Mouse (Mus musculus) frontal cortex, postnatal 10 days (tissue): ENCODE measurements at regions not wholly inside any gene's neighbourhood (a gene's known extent, or its start where the extent isn't known, plus 50 kb on each side); places are given as distances from the start of the nearest gene placed in this dataset.

Experiments used
- DNase-seq, 2 experiments: peaks; one replicate each; pipeline ENCODE4 v3.0.0; 2022; ENCODE audit warnings: low spot score in 2 of 2, mixed read lengths in 1 of 2

GRCm38 (mm10) chr10:56892666-56893209, 515.6 kb downstream of the Gja1 start:
- DNase-seq: no peak

DNA sequence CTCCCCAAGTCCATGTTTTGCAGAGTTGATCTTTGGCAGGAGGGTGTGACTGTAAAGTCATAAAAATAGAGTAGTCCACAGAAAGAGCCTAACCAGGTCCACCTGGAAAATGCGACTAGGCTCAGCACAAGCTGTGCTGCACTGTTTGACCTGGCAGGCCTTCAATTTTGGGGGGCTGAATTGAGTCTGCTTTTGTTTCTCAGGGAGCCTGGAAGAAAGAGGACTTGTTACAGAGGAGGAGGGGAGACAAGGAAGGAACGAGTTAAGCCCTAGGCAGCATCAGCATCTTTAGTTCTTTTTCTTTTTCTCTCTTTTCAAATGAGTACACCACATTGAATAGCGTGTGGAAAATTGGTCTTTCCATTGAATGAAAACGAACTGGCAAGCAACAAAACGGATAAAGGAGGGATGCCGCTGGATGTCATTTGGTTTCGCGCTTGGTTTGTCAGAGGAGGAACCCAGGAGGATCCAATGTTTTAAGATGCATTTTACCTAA, 516.1 kb downstream of the Gja1 start:
- DNase-seq: peak; percentile 32 to 47

- DNase-seq: peak; percentile 11 to 40
Observed at GRCm38 (mm10) chr10:56899640-56900274, 522.6 kb downstream of the Gja1 start.

DNA sequence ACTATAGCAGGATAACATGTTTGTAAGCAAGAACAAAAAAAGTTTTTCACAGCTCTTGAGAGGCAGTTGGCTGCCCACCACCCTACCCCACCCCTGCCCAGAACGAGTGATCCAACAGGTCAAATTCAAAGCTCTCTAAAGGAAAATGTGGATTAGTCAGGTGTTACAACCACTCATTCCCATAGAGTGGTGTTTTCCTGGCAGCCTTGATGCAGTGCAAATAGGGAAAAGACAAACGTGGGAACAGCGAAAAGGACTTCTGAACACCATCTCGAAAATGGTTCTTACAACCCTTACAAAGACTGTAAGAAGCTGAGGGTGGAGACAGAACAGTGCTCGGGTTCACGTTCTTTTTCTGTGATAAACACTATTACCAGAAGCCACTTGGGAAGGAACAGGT, 523.8 kb downstream of the Gja1 start:
- DNase-seq: no peak

- no peak for DNase-seq
Observed at GRCm38 (mm10) chr10:56912711-56913110, 535.6 kb downstream of the Gja1 start.

- DNase-seq: no peak
Observed at GRCm38 (mm10) chr10:56914103-56914502, 537.0 kb downstream of the Gja1 start.

GRCm38 (mm10) chr10:56918412-56918811, 541.3 kb downstream of the Gja1 start:
- DNase-seq: no peak

DNA sequence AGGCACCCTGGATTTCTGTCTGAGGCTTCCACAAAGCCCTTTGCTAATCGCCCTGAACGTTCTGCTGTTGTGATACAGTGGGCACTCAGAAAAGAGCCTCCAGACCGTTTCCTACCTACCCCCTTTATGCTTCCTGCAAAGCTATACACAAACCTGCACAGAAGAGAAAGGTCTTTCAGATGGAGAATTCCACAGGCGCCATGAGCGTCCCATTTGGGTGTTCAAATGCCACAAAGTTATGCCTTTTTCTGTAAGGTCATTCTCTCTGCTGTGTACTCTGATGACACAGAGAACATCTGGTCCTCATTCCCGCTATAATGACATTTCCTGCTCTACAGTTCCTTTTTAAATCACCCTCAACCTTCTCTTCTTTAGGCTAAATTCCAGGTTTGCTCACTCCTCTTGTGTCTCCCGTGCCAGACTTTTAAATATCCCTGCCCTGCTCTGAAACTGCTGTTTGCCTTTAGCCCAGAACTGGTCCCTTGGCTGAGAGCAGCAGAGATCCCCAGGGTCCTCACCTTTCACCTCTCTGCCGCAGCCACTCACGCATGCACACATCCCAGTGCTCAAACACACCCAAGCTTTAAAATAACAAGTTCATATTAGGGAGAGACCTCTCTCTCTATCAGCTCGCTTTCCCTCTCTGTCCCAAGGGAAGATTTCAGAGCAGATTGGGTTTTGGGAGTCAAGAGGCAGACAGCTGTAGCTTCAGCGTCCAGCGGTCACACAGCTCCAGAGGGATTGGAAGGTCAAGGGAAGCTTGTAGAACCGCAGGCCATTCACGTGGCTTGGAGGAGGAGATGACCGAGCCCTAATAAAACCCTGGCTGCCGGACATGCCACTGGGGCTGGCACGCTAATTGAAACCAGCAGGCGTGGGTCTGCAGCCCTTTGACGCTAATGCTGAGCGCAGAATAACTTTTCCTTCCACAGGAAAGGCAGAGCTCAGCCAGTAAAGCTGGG, 543.9 kb downstream of the Gja1 start:
- peak in 1 of 2 experiments; percentile 8 for DNase-seq

DNA sequence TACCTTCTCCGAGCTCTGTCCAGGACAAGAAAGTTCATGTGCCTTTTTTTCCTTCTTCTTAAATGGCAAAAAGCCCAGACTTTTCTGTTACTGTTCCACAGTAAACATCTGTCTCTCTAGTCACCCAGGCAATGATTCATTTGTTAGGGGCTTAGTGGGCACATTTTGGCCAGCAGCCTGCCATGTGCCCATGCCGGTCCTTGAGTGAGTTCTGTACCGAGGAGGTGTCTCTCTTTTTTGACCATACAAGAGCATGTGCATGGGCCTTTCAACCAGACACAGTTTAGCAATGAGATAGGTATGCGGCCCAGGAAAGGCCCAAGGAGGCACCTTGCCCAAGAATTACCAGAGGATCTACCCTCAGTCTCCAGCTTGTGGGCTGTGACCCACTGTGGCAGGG, 551.0 kb upstream of the Hsf2 start:
- peak in 1 of 2 experiments; percentile 3 for DNase-seq

- DNase-seq: no peak
Observed at GRCm38 (mm10) chr10:56941972-56942371, 544.2 kb upstream of the Hsf2 start.

- DNase-seq: no peak
Observed at GRCm38 (mm10) chr10:56944434-56945145, 541.6 kb upstream of the Hsf2 start.

- DNase-seq: no peak
Observed at GRCm38 (mm10) chr10:56956728-56957127, 529.5 kb upstream of the Hsf2 start.

- DNase-seq: no peak
Observed at GRCm38 (mm10) chr10:56962096-56962807, 523.9 kb upstream of the Hsf2 start.

GRCm38 (mm10) chr10:56963215-56963614, 523.0 kb upstream of the Hsf2 start:
- DNase-seq: no peak

- DNase-seq: no peak
Observed at GRCm38 (mm10) chr10:56968913-56969312, 517.3 kb upstream of the Hsf2 start.

GRCm38 (mm10) chr10:56974812-56975211, 511.4 kb upstream of the Hsf2 start:
- DNase-seq: no peak

DNA sequence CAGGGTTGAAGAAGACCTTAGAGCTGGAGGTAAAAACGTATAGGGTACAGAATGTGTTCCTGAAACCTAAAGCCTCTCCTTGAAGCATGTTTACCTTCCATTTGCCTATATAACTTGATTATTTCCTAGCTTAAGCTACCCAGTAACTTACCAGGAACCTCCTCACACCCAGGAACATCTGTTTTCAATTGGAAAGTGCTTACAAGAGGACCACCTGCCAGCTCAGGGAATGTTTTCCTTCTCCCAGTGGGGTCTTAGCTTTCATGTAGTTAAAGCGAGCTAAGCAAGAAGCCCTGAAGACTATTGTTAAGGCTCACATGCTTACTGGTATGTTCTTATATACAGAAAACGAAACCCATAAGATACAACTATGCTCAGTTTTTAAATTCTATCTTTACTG, 506.6 kb upstream of the Hsf2 start:
- DNase-seq: no peak

DNA sequence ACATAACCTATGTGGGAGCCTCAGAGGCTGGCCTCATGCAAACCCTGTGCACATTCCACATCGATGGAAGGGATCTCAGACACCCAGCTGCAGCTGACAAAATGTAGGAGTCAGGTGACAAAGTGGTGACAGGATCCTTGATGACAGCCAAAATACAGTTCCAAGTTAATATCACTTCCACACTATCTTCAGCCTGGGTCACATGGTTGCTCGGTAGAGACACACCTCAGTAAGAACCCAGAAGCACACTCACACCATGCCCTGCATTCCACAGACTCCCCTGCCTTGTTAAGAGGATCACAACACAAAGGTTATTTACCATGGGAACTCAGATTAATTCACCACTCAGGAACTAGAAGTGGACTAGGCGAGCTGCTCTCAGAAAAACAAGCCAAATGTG, 505.4 kb upstream of the Hsf2 start:
- DNase-seq: no peak

DNA sequence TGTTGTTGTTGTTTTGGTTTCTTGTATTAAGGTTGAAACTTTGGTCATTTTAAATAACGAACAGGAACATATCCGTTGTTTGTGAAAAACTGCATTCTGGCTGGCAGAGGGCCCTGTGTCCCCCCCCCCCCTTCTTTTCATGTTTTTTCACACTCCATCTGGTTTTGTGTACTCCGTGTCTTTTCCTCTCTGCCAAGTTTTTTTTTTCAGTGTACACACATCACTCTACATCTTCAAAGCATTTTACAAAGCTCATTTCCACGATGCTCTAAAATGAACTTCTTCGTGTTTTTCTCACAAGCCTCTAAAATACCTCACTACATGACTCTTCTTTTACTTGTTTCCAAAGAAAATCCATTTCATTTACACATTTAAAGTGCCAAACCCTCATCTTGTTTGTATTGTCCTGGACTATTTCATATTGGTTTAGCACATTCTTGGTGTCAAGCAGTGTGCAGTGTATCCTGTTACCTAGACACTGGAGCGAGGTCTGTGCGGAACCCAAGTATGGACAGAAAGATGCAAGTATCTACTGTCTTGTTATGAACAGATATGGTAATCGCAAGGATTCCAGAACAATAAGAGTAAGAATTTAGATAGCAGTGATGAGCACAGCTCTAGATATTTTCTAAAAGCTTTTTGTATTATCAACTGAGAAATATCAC, 503.5 kb upstream of the Hsf2 start:
- DNase-seq: no peak

- DNase-seq: no peak
Observed at GRCm38 (mm10) chr10:56994969-56995368, 491.2 kb upstream of the Hsf2 start.
